Comparison of ENCODE assay signal across 25 mouse cellular contexts in genomic region chr17:34303789-34304188, GRCm38 (mm10). TPM values are rescaled to one million over a fixed set of nuclear protein-coding genes. Genes with fewer than 3 reads are reported as not detected.
"Had no signal": no experiment of that assay in that cellular context is flagged by ENCODE, and none has a peak within 500 bp of the region (broad histone marks: within the 10 kb centered on the region; RNA-seq: fewer than 3 reads in every experiment).

No protein-coding gene starts in this region.

- H3K4me1 ChIP-seq: heart, embryonic 10.5 days; heart, embryonic 12.5 days; hindbrain, embryonic 13.5 days; hindbrain, embryonic 15.5 days; kidney, embryonic 15.5 days; limb, embryonic 12.5 days had no signal

- H3K4me3 ChIP-seq: heart, embryonic 10.5 days; heart, embryonic 12.5 days; hindbrain, embryonic 13.5 days; hindbrain, embryonic 15.5 days; kidney, embryonic 15.5 days; left cerebral cortex, adult 2 months; limb, embryonic 10.5 days; limb, embryonic 12.5 days had no signal

- DNase-seq: gastrocnemius, postnatal 14 days; gastrocnemius, postnatal 36 days; heart, adult 18-20 months; heart, postnatal 10 days; kidney, adult 11 months; kidney, adult 2 months; kidney, adult 9 months; kidney, postnatal 14 days; kidney, postnatal 36 days; liver had no signal

- H3K4me2 ChIP-seq: heart, embryonic 12.5 days; hindbrain, embryonic 13.5 days; hindbrain, embryonic 15.5 days; kidney, embryonic 15.5 days; limb, embryonic 12.5 days had no signal

- H3K9me3 ChIP-seq: heart, embryonic 10.5 days; heart, embryonic 12.5 days; hindbrain, embryonic 13.5 days; hindbrain, embryonic 15.5 days; kidney, embryonic 15.5 days; limb, embryonic 10.5 days; limb, embryonic 12.5 days had no signal

- ATAC-seq: hindbrain, postnatal 0 days; intestine, embryonic 16.5 days had no signal

- H3K27ac ChIP-seq: heart, embryonic 10.5 days; hindbrain, embryonic 13.5 days; hindbrain, embryonic 15.5 days; hindbrain, postnatal 0 days; kidney, embryonic 15.5 days; kidney, postnatal 0 days; left cerebral cortex, adult 2 months; limb, embryonic 10.5 days; limb, embryonic 12.5 days had no signal

- H3K36me3 ChIP-seq: heart, embryonic 10.5 days; heart, embryonic 12.5 days; hindbrain, embryonic 13.5 days; hindbrain, embryonic 15.5 days; kidney, embryonic 15.5 days; limb, embryonic 10.5 days; limb, embryonic 12.5 days had no signal

- H3K9ac ChIP-seq: heart, embryonic 12.5 days; hindbrain, embryonic 13.5 days; hindbrain, embryonic 15.5 days; kidney, embryonic 15.5 days; limb, embryonic 12.5 days had no signal

- H3K27me3 ChIP-seq: kidney, embryonic 15.5 days; limb, embryonic 12.5 days had no signal

RNA-seq across cellular contexts. Expression of gene H2-Aa, which starts 16.2 kb away (rescaled TPM):
- polyA plus RNA-seq: hindbrain, embryonic 11.5 days; limb, embryonic 10.5 days; limb, embryonic 12.5 days had no signal

RNA-seq across cellular contexts. Expression of gene H2-Eb2, which starts 21.7 kb away (rescaled TPM):
- polyA plus RNA-seq: heart, embryonic 10.5 days; heart, embryonic 12.5 days; heart, embryonic 14.5 days; hindbrain, embryonic 11.5 days; intestine, embryonic 14.5 days; intestine, embryonic 16.5 days; kidney, embryonic 15.5 days; kidney, postnatal 0 days; limb, embryonic 10.5 days; limb, embryonic 14.5 days had no signal

RNA-seq across cellular contexts. Expression of gene Btnl2, which starts 50.8 kb away (rescaled TPM):
- polyA plus RNA-seq: heart, embryonic 10.5 days; heart, embryonic 14.5 days; hindbrain, embryonic 11.5 days; hindbrain, embryonic 13.5 days; limb, embryonic 10.5 days; limb, embryonic 12.5 days had no signal
